Mouse (Mus musculus): ENCODE measurements around the gene Sdad1.
"Not testable (repeated sequence)": the region's sequence is repeated elsewhere in the genome, so short reads cannot be mapped to it uniquely, and the experiment has no call there.

Sdad1 gene

DNA sequence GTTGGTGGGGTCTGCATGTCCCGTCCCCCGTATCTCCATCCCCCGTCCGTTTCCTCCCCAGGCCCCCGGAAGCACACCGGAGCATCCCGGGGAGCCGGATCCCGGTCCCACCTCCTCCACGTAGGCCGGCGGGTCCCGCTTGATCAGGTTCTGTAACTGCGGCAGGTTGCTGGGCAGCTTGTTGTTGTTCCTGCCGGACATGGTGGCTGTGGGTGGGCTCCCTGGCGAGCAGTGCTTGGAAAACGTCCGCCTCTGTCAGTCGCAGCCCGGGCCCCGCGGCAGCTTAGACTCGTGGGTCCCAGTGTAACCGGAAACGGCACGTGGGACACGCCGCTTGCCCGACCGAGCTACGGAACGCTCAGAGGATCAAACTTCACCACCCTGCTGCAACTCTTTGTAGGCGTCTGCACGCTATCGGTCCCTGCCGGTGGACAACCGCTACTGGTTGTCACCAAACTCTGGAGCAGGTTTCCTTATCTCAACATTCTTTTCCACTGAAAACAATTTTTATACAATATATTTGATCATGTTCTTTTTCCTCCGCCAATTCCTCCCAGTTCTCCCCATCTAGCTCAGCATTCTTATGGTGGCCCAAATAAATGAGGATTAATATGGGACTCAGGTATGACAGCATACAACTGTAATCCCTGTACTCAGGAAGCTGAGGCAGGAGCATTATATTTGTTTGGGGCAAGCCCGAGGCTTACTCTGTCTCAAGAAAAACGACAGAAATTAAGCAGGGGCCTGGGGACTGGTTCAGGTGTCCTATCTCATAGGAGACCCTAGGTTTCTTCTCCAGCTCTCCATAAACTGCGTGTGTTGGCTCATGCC is at the start of gene Sdad1:
Sdad1 (minus strand) TSS at position 799 of the 831 bp plus-strand sequence.
- DNase-seq (ENCODE audit: low spot score): peak; percentile 81

DNA sequence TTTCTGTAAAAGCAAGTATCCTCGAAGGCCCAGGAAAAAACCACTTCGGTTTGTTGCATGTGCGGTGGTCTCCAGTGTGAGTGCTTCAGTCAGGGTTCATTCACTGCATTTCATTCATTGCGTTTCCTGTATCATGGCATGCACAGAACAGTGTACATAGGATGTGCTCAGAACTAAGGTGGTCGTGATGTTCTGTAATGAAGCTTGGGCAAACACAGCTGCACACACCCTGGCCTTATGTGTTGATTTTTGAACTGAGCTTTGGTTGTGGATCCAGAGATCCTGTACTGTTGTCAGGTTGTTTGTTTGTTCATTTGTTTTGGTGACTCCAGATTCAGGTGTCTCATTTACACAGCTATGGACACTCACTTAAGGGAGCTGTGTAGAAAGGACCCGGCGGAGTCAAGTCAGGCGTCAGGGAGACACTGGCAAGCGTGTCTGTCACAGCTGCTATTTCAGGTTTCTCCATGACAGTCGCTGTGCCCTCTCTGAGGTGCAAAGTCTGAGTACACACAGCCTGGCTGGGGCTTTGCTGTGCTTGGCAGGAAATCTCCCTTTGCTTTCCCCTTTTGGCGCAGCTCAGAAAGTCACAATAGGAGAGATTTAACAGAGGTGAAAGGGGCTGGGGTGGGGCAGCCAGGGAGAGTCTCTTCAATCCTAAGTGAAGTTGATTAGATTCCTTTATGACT is 48.6 kb upstream of the Sdad1 start:
- DNase-seq (ENCODE audit: low spot score): no peak

DNA sequence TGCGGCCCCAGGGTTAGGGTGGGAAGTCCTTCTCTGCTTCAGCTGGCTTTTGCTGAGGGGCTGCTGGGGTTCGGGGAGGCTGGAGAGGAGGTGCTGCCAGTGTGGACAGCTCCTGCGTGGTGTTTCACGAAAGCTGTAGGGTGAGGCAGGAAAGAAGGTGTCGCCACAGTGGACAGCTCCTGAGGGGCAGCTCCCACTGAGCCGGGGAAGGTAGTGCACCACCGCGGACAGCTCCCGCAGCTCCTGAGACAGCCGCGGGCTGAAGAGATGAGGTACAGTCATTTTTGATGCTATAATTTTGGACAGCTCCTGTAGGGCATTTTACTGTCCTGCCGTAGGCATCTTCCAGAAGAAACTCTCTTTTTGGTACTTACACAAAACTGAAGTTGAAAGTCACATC is 47.8 kb upstream of the Sdad1 start:
- DNase-seq (ENCODE audit: low spot score): no peak

DNA sequence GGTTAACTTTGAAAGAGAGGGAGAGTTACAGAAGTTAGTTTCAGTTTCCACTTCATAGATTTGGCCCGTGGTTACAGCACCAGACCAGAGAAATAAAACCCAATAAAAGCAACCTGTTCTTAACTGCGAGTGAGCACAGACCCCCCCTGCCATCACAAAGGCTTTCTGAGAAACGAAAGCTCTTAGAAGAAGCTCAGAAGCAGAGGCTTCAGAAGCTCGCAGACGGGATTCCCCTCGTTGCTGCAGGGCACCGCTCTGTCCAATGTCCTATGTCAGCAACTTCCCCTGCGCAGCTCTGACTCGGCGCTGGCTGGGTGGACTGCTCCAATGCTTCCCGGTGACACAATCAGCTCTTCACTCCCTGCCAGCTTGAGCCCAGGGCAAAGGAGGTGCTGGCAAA is 43.2 kb upstream of the Sdad1 start:
- no peak for DNase-seq (ENCODE audit: low spot score)

DNA sequence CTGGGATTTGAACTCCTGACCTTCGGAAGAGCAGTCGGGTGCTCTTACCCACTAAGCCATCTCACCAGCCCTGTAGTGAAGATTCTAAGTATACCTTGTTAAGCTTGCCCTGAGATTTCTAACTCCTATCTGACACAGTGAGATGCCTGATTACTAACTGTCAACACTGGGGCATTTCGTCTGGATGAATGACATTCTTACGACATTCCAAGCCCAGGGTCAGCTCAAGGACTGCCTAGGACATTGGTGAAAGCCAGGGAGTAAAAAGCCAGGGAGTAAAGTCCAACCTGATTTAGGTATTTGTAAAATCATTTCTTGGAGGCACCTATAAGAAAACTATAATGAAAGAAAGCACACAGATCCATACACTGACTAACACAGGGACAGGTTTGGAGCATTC is 42.4 kb upstream of the Sdad1 start:
- not testable (repeated sequence) for DNase-seq (ENCODE audit: low spot score)

DNA sequence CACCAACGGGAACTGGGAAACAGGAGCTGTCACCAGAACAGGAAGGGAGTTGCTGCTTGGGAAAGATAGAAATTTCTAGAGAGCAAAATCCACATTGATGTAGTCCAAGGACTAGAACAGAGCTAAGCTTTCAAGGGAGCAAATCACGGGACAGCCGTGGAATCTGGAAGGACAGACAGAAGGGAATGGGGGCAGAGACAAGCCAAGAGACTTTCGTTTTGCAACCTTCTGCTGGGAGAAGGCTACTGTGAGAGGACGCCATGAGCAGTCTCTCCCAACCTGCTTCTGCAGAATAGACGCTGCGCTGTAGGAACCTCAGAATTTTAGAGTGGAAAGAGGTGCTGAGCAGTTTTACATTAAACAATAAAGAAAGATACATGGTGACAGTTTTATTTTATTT is 39.5 kb upstream of the Sdad1 start:
- no peak for DNase-seq (ENCODE audit: low spot score)

DNA sequence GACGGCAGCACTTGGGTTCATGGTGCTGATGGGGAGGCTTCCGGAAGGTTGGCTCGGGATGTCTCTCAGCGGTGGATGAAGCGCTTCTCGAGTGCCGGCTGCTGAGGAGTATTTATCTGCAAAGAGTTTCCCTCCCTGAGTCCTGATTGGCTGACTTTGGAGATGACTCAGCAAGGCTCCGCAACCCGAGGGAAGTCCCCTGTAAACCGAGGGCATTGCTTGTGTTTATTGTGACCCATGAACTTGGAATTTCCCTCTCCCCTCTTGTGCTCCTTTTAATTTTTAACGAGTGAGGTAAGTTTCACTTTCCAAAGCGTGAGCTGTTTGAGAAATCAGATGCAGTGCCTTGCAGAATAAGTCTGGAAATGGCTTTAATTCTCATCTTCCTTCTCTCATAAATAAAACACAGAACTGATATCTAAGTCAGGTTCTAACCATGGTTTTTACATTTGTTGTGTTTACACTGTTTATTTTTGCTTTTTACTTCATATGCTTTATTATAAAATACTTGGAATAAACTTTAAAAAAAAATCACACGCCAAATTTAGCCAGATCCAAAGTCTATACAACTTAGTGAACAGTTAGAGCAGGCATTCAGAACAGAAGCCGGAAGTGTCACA is 38.6 kb upstream of the Sdad1 start, which contains the start of gene Cxcl10:
Cxcl10 (minus strand) TSS at position 96 of the 620 bp plus-strand sequence.
- DNase-seq (ENCODE audit: low spot score): no peak

DNA sequence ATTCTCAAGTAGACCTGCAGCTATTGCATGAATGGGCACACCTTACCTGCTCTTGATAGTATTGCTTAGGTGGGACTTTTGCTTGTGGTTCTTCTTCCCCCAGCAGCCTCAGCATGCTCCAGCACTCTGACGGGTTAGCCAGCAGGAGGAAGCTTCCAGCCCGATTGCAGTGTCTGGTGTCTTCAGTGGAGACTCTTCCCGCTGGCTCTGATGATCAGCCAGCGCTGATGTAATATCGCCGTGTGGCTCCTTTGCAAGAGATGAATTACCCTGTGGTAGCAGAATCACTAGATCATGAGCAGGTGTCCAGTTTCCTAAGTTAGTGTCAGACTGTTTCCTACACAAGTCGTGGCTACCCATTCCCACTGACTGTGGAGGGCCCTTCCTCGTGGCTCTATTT is 34.7 kb upstream of the Sdad1 start:
- no peak for DNase-seq (ENCODE audit: low spot score)

DNA sequence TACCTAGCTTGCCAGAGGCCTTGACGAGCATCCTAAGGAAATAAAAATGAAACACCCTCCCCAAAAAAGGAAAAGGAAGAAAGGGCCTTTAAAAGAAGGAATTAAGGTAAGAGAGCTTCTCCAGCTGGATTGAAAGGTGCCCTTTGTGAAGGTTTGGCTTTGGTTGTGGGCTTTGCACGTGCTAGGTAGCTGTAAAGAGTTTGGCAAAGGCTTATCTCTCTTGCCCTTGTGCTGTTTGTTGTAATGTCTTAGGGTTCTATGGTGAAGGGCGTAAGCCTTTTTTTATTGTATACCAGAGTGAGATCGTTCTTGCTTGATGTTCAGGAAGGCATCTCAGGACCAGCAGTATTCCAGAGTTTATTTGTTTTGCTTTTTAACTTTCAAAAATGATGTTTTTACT is 30.3 kb upstream of the Sdad1 start:
- no peak for DNase-seq (ENCODE audit: low spot score)

DNA sequence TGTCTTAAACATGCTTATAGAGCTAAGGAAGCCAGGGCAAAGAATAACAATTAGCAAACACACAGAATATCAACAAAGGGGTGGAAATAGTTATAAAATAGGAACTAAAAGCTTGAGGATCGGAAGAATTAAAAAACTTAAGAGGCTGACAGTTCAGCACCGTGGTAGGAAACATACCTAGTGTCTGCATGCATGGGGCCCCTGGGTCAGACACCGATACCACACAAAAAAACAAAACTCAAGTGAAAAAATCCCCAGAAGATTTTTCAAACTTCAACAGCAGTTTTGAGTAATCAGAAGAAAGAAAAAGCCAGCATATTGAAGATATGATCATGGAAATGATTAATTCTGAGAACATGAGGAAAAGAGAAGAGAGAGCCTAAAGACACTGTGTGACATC is 26.5 kb upstream of the Sdad1 start:
- no peak for DNase-seq (ENCODE audit: low spot score)

DNA sequence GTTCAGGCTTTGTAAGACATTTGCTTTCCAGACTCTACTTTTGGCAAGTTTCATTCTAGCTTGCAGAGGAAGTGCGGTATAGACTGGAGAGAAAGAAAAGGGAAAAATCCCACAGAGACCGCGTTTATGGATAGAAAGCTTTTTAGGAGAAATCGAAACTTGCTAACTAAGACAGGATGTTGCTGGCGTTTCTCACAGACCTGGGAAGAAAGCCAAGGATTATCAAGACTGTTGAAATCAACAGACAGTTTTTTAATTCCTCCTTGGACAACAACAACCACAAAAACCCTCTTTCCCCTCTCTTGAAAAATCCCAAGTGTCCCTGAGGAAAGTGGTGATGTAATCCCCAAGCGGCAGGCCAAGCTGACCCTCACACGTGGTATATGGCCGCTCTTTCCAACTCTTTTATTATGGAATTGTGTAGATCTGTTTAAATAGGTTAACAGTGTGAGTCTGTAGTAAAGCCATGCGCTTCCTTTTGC is 22.1 kb upstream of the Sdad1 start:
- no peak for DNase-seq (ENCODE audit: low spot score)

DNA sequence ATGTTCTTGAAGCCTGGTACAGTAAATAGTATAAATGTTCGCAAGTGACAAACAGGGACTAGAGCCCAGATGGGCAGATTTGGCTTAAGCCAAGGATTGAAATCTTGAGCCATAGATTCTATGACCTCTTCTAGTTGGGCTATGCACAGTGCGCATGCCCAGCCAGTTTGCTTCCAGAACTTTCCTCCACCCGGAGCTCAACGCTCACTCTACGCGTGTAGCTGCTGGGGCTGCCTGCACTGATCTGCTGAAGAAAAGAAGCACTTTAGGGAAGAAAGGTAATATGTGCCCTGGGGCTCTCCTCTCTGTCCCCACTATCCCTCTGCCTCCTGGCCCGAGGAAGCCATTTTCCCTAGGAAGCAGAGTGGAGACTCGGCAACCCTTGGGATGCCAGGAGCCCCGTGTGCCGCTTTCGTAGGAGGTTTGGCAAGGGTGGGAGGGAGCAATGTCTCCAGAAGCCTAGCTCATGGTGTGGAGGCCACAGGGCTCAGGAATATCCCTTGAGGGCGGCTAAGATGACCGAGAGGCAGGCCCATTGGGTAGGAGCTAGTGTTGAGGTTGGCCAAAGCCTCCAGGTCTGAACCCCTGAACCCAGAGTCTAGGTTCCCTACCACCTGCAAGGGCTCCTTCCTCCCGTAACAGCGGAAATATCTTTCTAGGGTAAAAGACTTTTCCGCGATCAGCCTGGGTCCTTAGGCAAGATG is 21.5 kb upstream of the Sdad1 start, which contains the start of gene Art3:
Art3 (plus strand) TSS at position 193 of the 704 bp plus-strand sequence.
- DNase-seq (ENCODE audit: low spot score): no peak

DNA sequence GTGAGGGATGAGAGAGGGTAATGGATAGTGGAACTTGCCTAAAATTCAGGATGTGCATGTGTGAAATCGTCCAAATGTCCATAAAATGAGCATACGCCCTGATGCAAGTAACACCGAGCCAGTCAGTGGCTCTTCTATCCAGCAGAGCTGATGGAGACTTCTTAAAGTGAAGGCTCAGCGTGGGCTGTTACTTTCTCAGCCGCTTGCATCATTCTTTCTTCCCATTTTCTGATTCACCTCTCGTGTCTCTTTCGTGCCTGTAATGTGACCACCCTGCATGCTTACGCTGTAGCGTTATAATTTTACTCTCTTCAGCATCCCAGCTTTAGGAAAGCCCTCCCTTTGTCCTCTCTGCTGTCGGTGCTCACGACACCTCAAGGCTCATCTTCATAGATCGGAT is 20.8 kb upstream of the Sdad1 start:
- no peak for DNase-seq (ENCODE audit: low spot score)

DNA sequence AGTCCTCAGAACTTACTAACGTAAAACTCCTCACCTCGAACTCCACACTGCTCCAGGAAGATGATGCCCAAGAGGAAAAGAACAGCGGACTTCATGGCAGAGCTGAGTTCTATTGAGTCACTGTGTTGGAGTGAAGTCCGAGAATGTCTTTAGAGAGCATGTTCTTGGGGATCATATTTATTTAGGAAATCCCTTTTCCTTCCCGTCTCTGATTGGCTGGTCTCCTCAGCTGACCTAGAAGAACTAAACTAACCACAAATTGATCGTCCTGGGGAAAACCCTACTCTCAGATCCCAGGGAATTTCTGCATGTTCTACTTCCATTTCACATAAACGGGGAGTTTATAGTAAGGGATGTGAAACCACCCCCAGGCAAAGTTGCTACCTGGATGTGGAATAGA is 17.6 kb upstream of the Sdad1 start, which contains the start of gene Cxcl9:
Cxcl9 (minus strand) TSS at position 151 of the 400 bp plus-strand sequence.
- no peak for DNase-seq (ENCODE audit: low spot score)

DNA sequence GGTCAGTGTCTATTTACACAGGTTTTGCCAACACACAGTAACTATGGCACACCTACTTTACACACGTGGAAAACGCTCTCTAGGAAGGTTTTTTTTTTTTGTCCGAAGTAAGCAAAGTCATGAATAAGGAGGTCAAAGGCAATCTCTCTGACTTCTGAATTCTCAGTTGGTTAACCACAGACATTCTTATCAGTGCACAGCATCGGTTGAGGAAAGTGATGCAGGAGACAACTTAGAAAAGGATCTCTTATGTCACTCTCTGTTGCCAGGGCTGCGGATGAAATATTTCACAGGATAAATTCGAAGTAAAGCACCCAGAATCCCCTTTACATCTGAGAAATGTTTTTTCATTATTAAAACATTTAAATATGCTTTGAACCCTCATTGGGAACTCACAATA is 17.1 kb upstream of the Sdad1 start:
- DNase-seq (ENCODE audit: low spot score): no peak

DNA sequence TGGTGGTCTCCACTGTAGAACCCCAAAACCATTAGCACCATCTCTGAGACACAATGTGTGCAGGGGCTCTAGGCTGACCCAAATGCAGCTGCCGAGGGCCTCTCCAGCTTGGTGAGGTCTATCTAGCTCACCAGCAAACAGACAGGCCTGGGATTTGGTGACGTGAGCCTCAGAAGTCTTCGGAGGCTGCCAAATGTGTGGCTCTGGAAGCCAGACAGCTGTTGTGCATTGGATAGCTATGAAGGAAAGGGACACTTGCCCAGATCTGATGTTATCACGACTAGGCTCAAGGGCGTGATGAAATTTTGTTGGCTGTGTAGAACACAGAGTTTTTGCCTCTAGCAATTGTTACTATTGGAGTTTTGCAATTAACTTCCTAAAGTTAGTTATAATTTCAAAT is 13.0 kb upstream of the Sdad1 start:
- no peak for DNase-seq (ENCODE audit: low spot score)

DNA sequence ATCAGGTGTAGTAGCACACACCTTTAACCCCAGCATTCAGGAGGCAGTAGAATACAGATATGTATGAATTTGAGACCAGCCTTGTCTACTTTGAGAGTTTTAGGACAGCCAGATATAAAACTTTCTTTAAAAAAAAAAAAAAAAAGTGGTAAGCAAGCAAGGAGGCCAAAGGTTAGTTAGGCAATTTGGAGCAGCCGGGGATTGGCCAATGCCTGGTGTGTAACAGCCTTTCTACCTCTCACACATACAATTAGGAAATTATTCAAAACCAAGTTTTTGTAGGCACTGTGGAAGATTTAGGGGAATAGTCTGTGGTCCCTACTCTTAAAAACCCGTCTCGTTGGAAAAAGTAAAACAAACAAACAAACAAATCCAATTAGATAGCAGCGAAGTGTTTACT is 12.3 kb upstream of the Sdad1 start:
- no peak for DNase-seq (ENCODE audit: low spot score)

DNA sequence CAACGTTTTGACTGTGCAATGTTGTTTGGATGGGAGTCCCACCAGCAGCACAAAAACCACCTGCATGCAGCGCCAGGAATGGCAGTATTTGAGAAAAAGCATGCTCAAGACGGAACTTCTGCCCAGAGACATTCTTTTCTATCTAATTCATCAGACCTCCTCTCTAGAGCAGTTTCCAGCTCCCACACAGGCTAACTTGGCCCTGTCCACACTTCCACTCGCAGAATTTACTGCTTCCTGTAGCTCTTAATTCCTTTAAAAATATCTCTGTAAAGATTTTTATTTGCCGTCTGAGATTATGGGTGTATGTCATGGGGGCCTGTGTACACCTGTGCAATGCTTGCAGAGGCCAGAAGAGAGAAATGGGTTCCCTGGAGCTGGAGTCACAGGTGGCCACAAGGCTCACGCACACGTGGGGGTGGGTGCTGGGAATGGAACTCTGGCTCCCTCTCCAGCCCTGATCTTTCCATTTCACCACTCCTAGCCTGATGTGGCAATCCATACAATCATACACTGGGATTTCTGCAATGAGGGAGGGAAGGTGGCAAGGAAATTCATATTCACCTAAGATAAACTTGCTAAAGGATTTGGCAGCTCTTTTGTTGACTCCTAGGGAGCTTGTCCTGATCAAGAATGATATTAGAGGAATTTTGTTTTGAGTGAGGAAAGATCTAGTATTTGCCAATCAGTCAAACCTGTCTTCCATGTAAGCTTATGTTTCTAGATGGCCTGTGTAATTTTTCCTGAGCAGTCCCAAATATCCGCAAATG is 11.5 kb upstream of the Sdad1 start:
- DNase-seq (ENCODE audit: low spot score): no peak

DNA sequence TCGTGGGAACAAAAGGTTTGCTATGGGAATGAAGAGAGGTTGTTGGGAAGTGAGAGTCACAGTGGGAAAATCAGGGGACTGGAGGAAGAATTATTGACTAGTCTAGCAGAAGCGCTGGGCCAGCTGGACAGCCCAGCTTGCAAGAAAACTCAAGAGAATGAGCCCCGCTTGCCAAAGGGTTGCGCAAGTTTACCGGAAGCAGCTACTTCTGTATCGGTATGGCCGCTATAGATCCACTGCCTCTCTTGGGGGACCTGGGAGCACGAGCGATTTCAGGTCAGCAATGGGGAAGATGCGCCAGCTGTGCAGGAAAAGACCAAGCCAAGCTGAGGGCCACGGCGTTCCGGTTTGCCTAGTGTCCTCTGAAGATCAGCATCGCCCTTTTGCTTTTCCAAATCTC is 8.3 kb upstream of the Sdad1 start:
- DNase-seq (ENCODE audit: low spot score): no peak

DNA sequence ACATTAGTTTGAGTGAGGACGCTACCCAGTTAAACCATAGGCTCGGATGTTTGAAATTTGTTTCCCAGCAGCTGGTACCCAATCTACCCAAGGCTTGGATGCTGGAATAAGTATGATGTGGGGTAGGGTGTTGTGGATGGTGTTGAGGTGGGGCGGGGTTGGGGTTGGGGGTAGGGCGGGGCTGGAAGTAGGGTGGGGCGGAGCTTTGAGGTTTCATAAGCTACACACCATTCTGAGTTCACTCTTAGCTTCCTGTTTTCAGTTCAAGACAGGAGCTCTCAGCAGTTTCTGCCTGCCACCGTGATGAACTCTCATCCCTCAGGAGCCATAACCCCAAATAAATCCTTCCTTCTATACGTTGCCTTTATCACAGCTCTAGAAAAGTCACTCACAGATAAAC is 7.8 kb upstream of the Sdad1 start:
- no peak for DNase-seq (ENCODE audit: low spot score)

DNA sequence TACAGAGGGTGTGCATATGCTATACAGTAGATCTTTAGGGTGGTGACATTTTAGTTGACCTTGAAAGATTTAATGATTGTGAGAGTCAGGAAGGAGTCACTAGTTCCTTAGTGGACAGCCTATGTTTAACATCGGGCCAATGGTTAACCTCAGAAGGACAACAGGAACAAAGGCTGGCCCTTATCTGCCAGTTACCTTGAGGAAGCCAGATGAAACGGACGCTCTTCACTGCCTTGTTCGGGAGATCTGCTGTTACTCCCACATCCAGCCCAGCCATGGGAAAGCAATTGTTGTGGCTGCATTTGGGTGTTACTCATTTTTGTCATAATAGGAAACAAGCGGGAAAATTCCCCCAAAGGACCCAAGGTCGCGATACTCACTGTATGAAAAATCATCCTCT is 3.5 kb upstream of the Sdad1 start:
- DNase-seq (ENCODE audit: low spot score): no peak

All from layer of hippocampus, adult 9-10 months (tissue).